Mouse (Mus musculus) liver, embryonic 15.5 days (tissue): ENCODE results near the gene Meis3. TPM values are rescaled to one million over a fixed set of nuclear protein-coding genes. Genes with fewer than 3 reads are reported as not detected.
A peak's percentile ranks its signal among the peaks of the same experiment; 100 is the strongest.

Experiments used
- ATAC-seq: fragments of 200-750 bp; cut with Nextera tagmentation; 2 replicates; pipeline ENCODE4 v1.8.0; 2017; ENCODE audit warnings: moderate number of reproducible peaks, mild to moderate bottlenecking, moderate library complexity; ENCODE audit not compliant: insufficient read depth
- H3K27ac ChIP-seq: fragments of 300-500 bp; sonication (generic); replicated peaks from 2 replicates; pipeline ENCODE4 v1.5.1; 2015; ENCODE audit warnings: mild to moderate bottlenecking, inconsistent platforms
- H3K27me3 ChIP-seq: fragments of 300-500 bp; sonication (generic); 2 replicates; pipeline ENCODE4 v1.6.1; 2015; ENCODE audit warnings: mild to moderate bottlenecking, inconsistent platforms
- H3K36me3 ChIP-seq: fragments of 300-500 bp; sonication (generic); replicated peaks from 2 replicates; pipeline ENCODE4 v1.6.1; 2015; ENCODE audit warnings: moderate library complexity, mild to moderate bottlenecking, inconsistent platforms
- H3K4me1 ChIP-seq: fragments of 300-500 bp; sonication (generic); replicated peaks from 2 replicates; pipeline ENCODE4 v1.6.1; 2015; ENCODE audit warnings: inconsistent platforms
- H3K4me2 ChIP-seq: fragments of 300-500 bp; sonication (generic); 2 replicates; pipeline ENCODE4 v1.6.1; 2015; ENCODE audit warnings: moderate library complexity, mild to moderate bottlenecking, inconsistent platforms
- H3K4me3 ChIP-seq: fragments of 300-500 bp; sonication (generic); replicated peaks from 2 replicates; pipeline ENCODE4 v1.5.1; 2015; ENCODE audit warnings: mild to moderate bottlenecking, inconsistent platforms
- H3K9ac ChIP-seq: fragments of 300-500 bp; sonication (generic); 2 replicates; pipeline ENCODE4 v1.6.1; 2015; ENCODE audit warnings: moderate library complexity, mild to moderate bottlenecking, inconsistent platforms
- H3K9me3 ChIP-seq: fragments of 300-500 bp; sonication (generic); replicated peaks from 2 replicates; pipeline ENCODE4 v1.6.1; 2016; ENCODE audit warnings: inconsistent platforms
- WGBS: fragments of 180-500 bp; shearing (Covaris S2); methylation state at CpG from one replicate; pipeline ENCODE4 v1.1.7; 2015; ENCODE audit warnings: mixed read lengths; ENCODE audit not compliant: insufficient replicate concordance; 5-methylcytosine and 5-hydroxymethylcytosine counted together
- polyA plus RNA-seq: library from polyadenylated mRNA; unstranded; fragments of >200 nt; fragmentation: Nextera tagmentation; extraction: Ambion mirVana; gene quantifications from 2 replicates; pipeline ENCODE4 v1.2.1, GENCODE M21; 2015

The Meis3 gene
- polyA plus RNA-seq, 1 experiment from 2014 or later, result 1.3 TPM

GRCm38 (mm10) chr7:16213986-16214385 lies 39.1 kb downstream of the Meis3 start:
- peaks cover 58% of the 10 kb centered on the region for H3K36me3 ChIP-seq
- H3K4me1 ChIP-seq, result no peaks in the 10 kb centered on the region; the same call in 1 of the 2 replicates
- no peaks in the 10 kb centered on the region for H3K9me3 ChIP-seq
- WGBS, result 86% methylated on average over 9 of the region's 9 CpGs
- no peak overlapping the region for H3K4me3 ChIP-seq
- ATAC-seq, result no peak
- no peak overlapping the region for H3K27ac ChIP-seq
- no peak overlapping the region for H3K4me2 ChIP-seq
- no peak overlapping the region for H3K9ac ChIP-seq
- H3K27me3 ChIP-seq, result no peaks in the 10 kb centered on the region

GRCm38 (mm10) chr7:16221582-16222272 lies 46.8 kb downstream of the Meis3 start, which contains the start of gene Dhx34:
Dhx34 (minus strand) TSS chr7:16222037.
- Histone ChIP-seq H3K4me1 (peaks cover 21% of the 10 kb centered on the region), H3K9ac (peak within 1 kb of the TSS; percentile 80), H3K27ac (peak within 1 kb of the TSS; percentile 82), H3K9me3 (no peaks in the 10 kb centered on the region), H3K4me3 (peak within 1 kb of the TSS; percentile 75), H3K36me3 (peaks cover 14% of the 10 kb centered on the region), H3K4me2 (peak within 1 kb of the TSS; percentile 76), H3K27me3 (0 out of 2 replicates have a peak, but pooled peaks cover under 1% of the 10 kb centered on the region)
- peak; percentile 97 for ATAC-seq
- WGBS, result under 1% methylated on average over 34 of the region's 34 CpGs

- no peak overlapping the region for H3K9ac ChIP-seq
- H3K27ac ChIP-seq, result 0 out of 2 replicates have a peak overlapping the region, but pooled peaks have one; percentile 35
- H3K4me1 ChIP-seq, result peaks cover 3% of the 10 kb centered on the region; the same call in 1 of the 2 replicates
- H3K27me3 ChIP-seq, result 0 out of 2 replicates have a peak, but pooled peaks cover 5% of the 10 kb centered on the region
- 33% methylated on average over 5 of the region's 5 CpGs for whole genome bisulfite sequencing
- H3K4me2 ChIP-seq, result no peak overlapping the region
- H3K4me3 ChIP-seq, result no peak overlapping the region
- H3K9me3 ChIP-seq, result 0 out of 2 replicates have a peak, but pooled peaks cover 4% of the 10 kb centered on the region
- no peak for ATAC-seq
- no peaks in the 10 kb centered on the region for H3K36me3 ChIP-seq
Measured at GRCm38 (mm10) chr7:16229869-16230268, 55.0 kb downstream of the Meis3 start.

Other genes starting within 250 kb of the Meis3 start
- 76.1 and 81.2 TPM in 2 replicates for gene Nop53, start 229.0 kb upstream of the Meis3 start, polyA plus RNA-seq
- gene Ehd2, start 207.5 kb upstream of the Meis3 start, polyA plus RNA-seq, result 4.1 and 4.6 TPM in 2 replicates
- 1.6 and 1.9 TPM in 2 replicates for gene Bicra, start 127.2 kb upstream of the Meis3 start, polyA plus RNA-seq
- not detected in 2 replicates for gene Zfp541, start 113.3 kb upstream of the Meis3 start, polyA plus RNA-seq
- 159 and 169 TPM in 2 replicates for gene Napa, start 76.6 kb upstream of the Meis3 start, polyA plus RNA-seq
- 8.6 and 9.6 TPM in 2 replicates for gene Kptn, start 55.2 kb upstream of the Meis3 start, polyA plus RNA-seq
- gene Slc8a2, start 45.3 kb upstream of the Meis3 start, polyA plus RNA-seq, result not detected in 2 replicates
- gene Dhx34, start 46.9 kb downstream of the Meis3 start, polyA plus RNA-seq, result 5.6 and 6.1 TPM in 2 replicates
- gene C5ar2, start 69.1 kb downstream of the Meis3 start, polyA plus RNA-seq, result 0.89 and 1.0 TPM in 2 replicates
- 3.5 and 3.6 TPM in 2 replicates for gene C5ar1, start 84.5 kb downstream of the Meis3 start, polyA plus RNA-seq
- 4.4 and 5.4 TPM in 2 replicates for gene Inafm1, start 98.5 kb downstream of the Meis3 start, polyA plus RNA-seq
- gene Ccdc9, start 111.7 kb downstream of the Meis3 start, polyA plus RNA-seq, result 10.3 and 12.3 TPM in 2 replicates
- gene Bbc3, start 133.3 kb downstream of the Meis3 start, polyA plus RNA-seq, result 4.1 and 5.9 TPM in 2 replicates
- gene Sae1, start 212.7 kb downstream of the Meis3 start, polyA plus RNA-seq, result 97.7 and 98.0 TPM in 2 replicates
- 8.0 and 10.8 TPM in 2 replicates for gene Zc3h4, start 225.8 kb downstream of the Meis3 start, polyA plus RNA-seq